Mouse (Mus musculus) erythroblast, embryonic 14.5 days (primary cell): ENCODE measurements at regions not wholly inside any gene's neighbourhood (a gene's known extent, or its start where the extent isn't known, plus 50 kb on each side); places are given as distances from the start of the nearest gene placed in this dataset.

Experiments used
- GATA1 ChIP-seq: IDR thresholded peaks from 2 replicates; pipeline ENCODE4 v1.6.1; 2012; ENCODE audit warnings: low read length, inconsistent platforms, mixed read lengths
- TAL1 ChIP-seq: IDR thresholded peaks from 3 replicates; pipeline ENCODE4 v1.6.1; 2012; ENCODE audit warnings: low read length, inconsistent platforms, mixed read lengths

- TF ChIP-seq TAL1, result no peak
- TF ChIP-seq GATA1, result no peak
These were observed 67.0 kb upstream of the Gm11733 start for GRCm38 (mm10) chr11:117416984-117417670.
